Mouse (Mus musculus): ENCODE data around the gene Chst13. TPM values are rescaled to one million over a fixed set of nuclear protein-coding genes. Genes with fewer than 3 reads are reported as not detected.

Chst13 gene
- total RNA-seq (2021): not detected

- no peak for DNase-seq
Measured at GRCm38 (mm10) chr6:90324991-90325390, at the start of gene Chst13. Gene Chst13 (minus strand): TSS chr6:90325185.

- DNase-seq: no peak
Measured at GRCm38 (mm10) chr6:90374647-90375046, 49.7 kb upstream of the Chst13 start.

- peak; percentile 21 to 42 for DNase-seq
Measured at GRCm38 (mm10) chr6:90369725-90370553, 45.0 kb upstream of the Chst13 start.

- peak; percentile 99 for DNase-seq
Measured at GRCm38 (mm10) chr6:90368976-90369724, 44.2 kb upstream of the Chst13 start, which contains the start of gene Zxdc. Gene Zxdc (plus strand): TSS chr6:90369492.

GRCm38 (mm10) chr6:90363301-90363700 is 38.3 kb upstream of the Chst13 start:
- DNase-seq: no peak

- DNase-seq: no peak
Measured at GRCm38 (mm10) chr6:90360922-90361614, 36.1 kb upstream of the Chst13 start.

- DNase-seq: no peak
Measured at GRCm38 (mm10) chr6:90360024-90360781, 35.2 kb upstream of the Chst13 start.

- DNase-seq: no peak
Measured at GRCm38 (mm10) chr6:90359445-90359844, 34.5 kb upstream of the Chst13 start.

- no peak for DNase-seq
Measured at GRCm38 (mm10) chr6:90358142-90358541, 33.2 kb upstream of the Chst13 start.

GRCm38 (mm10) chr6:90350011-90350410 is 25.0 kb upstream of the Chst13 start:
- DNase-seq: no peak

- DNase-seq: no peak
Measured at GRCm38 (mm10) chr6:90348500-90348899, 23.5 kb upstream of the Chst13 start.

GRCm38 (mm10) chr6:90347183-90347582 is 22.2 kb upstream of the Chst13 start:
- no peak for DNase-seq

- no peak for DNase-seq
Measured at GRCm38 (mm10) chr6:90342343-90342742, 17.4 kb upstream of the Chst13 start.

GRCm38 (mm10) chr6:90334244-90334643 is 9.3 kb upstream of the Chst13 start:
- DNase-seq: no peak

- DNase-seq: no peak
Measured at GRCm38 (mm10) chr6:90332561-90333425, 7.8 kb upstream of the Chst13 start, which contains the start of gene Uroc1. Gene Uroc1 (plus strand): TSS chr6:90333284.

GRCm38 (mm10) chr6:90329953-90330352 is 5.0 kb upstream of the Chst13 start:
- peak; percentile 74 to 80 for DNase-seq

GRCm38 (mm10) chr6:90327670-90328069 is 2.7 kb upstream of the Chst13 start:
- no peak for DNase-seq

GRCm38 (mm10) chr6:90324463-90324862 is 522 bp downstream of the Chst13 start:
- DNase-seq: no peak

- no peak for DNase-seq
Measured at GRCm38 (mm10) chr6:90324026-90324425, 959 bp downstream of the Chst13 start.

- DNase-seq: no peak
Measured at GRCm38 (mm10) chr6:90321811-90322210, 3.2 kb downstream of the Chst13 start.

- DNase-seq: no peak
Measured at GRCm38 (mm10) chr6:90320429-90320828, 4.6 kb downstream of the Chst13 start.
